Mouse (Mus musculus) heart, embryonic 11.5 days (tissue): ENCODE data around the gene Asnsd1. TPM values are rescaled to one million over a fixed set of nuclear protein-coding genes. Genes with fewer than 3 reads are reported as not detected.
A peak's percentile ranks its signal among the peaks of the same experiment; 100 is the strongest.
"Not testable (repeated sequence)": the region's sequence is repeated elsewhere in the genome, so short reads cannot be mapped to it uniquely, and the experiment has no call there.

ENCODE experiments used
- ATAC-seq: fragments of 200-750 bp; cut with Nextera tagmentation; replicated peaks from 2 replicates; pipeline ENCODE4 v1.8.0; 2017; ENCODE audit warnings: moderate library complexity; ENCODE audit not compliant: insufficient number of reproducible peaks, low FRiP score, low TSS enrichment
- H3K27ac ChIP-seq: fragments of 300-500 bp; sonication (generic); 2 replicates; pipeline ENCODE4 v1.5.1; 2014; ENCODE audit warnings: mild to moderate bottlenecking, low read depth, low read length
- H3K27me3 ChIP-seq: fragments of 300-500 bp; sonication (generic); 2 replicates; pipeline ENCODE4 v1.6.1; 2014; ENCODE audit warnings: mild to moderate bottlenecking, low read length, mixed read lengths; ENCODE audit not compliant: control insufficient read depth, insufficient read depth
- H3K36me3 ChIP-seq: fragments of 300-500 bp; sonication (generic); 2 replicates; pipeline ENCODE4 v1.6.1; 2014; ENCODE audit warnings: mild to moderate bottlenecking, low read length, moderate library complexity, mixed read lengths; ENCODE audit not compliant: control insufficient read depth, insufficient read depth
- H3K4me1 ChIP-seq: fragments of 300-500 bp; sonication (generic); 2 replicates; pipeline ENCODE4 v1.6.1; 2014; ENCODE audit warnings: low read length; ENCODE audit not compliant: control insufficient read depth, insufficient read depth
- H3K4me2 ChIP-seq: fragments of 300-500 bp; sonication (generic); 2 replicates; pipeline ENCODE4 v1.6.1; 2014; ENCODE audit warnings: mild to moderate bottlenecking, moderate library complexity
- H3K4me3 ChIP-seq: fragments of 300-500 bp; sonication (generic); 2 replicates; pipeline ENCODE4 v1.5.1; 2014; ENCODE audit warnings: low read depth, low read length
- H3K9ac ChIP-seq: fragments of 300-500 bp; sonication (generic); 2 replicates; pipeline ENCODE4 v1.6.1; 2014; ENCODE audit warnings: mild to moderate bottlenecking, low read depth, low read length, moderate library complexity
- H3K9me3 ChIP-seq: fragments of 300-500 bp; sonication (generic); replicated peaks from 2 replicates; pipeline ENCODE4 v1.6.1; 2016; ENCODE audit warnings: low read length; ENCODE audit not compliant: control insufficient read depth
- WGBS: fragments of 180-500 bp; shearing (Covaris S2); extraction: QIAGEN DNeasy Blood & Tissue Kit; methylation state at CpG from one replicate; pipeline ENCODE4 v1.1.7; 2014; ENCODE audit not compliant: insufficient replicate concordance; 5-methylcytosine and 5-hydroxymethylcytosine counted together
- polyA plus RNA-seq: library from polyadenylated mRNA; unstranded; fragments of >200 nt; fragmentation: Nextera tagmentation; extraction: Ambion mirVana; gene quantifications from 2 replicates; pipeline ENCODE4 v1.2.1, GENCODE M21; 2014

The Asnsd1 gene
- polyA plus RNA-seq, 1 experiment from 2014 or later, result 86.6 TPM

DNA sequence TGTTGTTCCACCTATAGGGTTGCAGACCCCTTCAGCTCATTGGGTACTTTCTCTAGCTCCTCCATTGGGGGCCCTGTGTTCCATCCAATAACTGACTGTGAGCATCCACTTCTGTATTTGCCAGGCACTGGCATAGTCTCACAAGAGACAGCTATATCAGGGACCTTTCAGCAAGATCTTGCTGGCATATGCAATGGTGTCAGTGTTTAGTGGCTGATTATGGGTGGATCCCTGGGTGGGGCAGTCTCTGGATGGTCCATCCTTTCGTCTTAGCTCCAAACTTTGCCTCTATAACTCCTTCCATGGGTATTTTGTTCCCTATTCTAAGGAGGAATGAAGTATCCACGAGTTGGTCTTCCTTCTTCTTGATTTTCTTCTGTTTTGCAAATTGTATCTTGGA lies 15.1 kb downstream of the Asnsd1 start:
- H3K9ac ChIP-seq, H3K27me3 ChIP-seq: not testable (repeated sequence)
- 64% methylated on average over 2 of the region's 2 CpGs for whole genome bisulfite sequencing

DNA sequence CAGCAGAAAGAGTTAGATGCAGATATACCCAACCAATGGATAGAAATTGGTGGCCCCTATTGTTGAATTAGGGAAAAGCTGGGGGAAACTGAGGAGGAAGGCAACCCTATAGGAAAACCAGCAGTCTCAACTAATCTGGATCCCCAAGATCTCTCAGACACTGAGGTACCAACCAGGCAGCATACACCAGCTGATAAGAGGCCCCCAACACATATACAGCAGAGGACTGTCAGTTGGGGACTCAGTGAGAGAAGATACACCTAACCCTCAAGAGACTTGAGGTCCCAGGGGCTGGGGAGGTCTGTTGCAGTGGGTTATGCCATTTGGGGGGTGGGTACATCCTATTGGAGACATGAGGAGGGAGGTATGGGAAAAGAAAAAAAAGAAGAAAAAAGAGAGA lies 17.1 kb downstream of the Asnsd1 start:
- Histone ChIP-seq H3K9me3 (no peaks in the 10 kb centered on the region), H3K4me1 (no peaks in the 10 kb centered on the region), H3K27me3 (no peaks in the 10 kb centered on the region), H3K9ac (no peak overlapping the region), H3K4me2 (no peak overlapping the region), H3K27ac (no peak overlapping the region), H3K36me3 (no peaks in the 10 kb centered on the region), H3K4me3 (no peak overlapping the region)
- no peak for ATAC-seq

More for the DNA sequence above, 15.1 kb downstream of the Asnsd1 start:
- not testable (repeated sequence) for H3K4me2 ChIP-seq, H3K27ac ChIP-seq, H3K4me1 ChIP-seq, ATAC-seq, H3K4me3 ChIP-seq, H3K9me3 ChIP-seq
- H3K36me3 ChIP-seq, result peaks cover 11% of the 10 kb centered on the region

DNA sequence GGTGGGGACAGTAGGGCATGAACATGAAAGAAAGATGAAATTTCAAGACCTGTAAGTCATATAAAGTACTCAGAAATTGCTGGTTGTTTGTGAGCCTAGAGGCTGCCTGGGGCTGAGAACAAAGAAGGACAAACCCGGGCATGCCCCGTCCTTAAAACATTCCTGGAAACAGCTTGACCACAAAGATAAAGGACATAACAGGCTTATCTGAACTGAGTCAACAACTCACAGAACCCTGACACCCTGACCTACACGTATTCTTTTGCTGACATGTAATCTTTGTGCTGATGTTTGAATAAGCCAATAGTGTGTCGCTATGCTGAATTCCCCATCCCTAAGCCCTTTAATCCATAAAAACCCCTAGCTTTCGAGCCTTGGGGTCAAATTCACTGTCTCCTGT lies 19.0 kb downstream of the Asnsd1 start:
- not testable (repeated sequence) for H3K4me2 ChIP-seq, H3K36me3 ChIP-seq, H3K9me3 ChIP-seq, H3K27me3 ChIP-seq, H3K27ac ChIP-seq, H3K4me1 ChIP-seq, ATAC-seq, H3K9ac ChIP-seq, H3K4me3 ChIP-seq
- 59% methylated on average over 5 of the region's 5 CpGs for whole genome bisulfite sequencing

DNA sequence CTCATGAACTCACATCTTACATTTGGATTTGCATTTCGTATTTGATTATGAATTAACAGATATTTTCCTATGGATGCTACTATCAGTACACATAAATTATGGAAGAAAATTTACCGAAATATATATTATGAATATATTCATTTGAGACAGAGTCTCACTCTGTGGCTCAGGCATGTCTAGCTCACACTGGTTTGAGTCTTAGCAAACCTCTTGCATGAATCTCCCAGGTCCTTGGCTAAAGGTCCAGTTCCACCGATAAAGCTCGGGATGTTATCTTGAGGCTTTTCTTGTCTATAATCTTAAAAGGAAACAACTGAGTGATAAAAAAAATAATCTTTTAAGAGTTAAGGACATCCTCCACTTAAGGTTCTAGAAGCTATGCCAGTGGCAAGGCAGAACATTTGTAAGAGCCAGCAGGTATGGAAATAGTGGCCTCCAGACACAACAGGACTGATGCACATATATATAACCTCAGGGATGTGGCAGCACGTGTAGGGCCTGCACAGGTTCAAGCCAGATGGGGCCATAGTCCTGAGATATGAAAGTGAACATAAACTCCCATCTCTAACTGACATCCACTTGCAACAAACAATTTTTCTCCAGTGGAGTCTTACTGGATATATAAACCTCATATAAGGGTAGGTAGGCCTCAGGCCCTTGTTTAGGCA lies 27.6 kb downstream of the Asnsd1 start:
- Histone ChIP-seq H3K4me1 (no peaks in the 10 kb centered on the region), H3K4me3 (no peak overlapping the region), H3K27ac (no peak overlapping the region), H3K9ac (no peak overlapping the region), H3K4me2 (no peak overlapping the region), H3K27me3 (no peaks in the 10 kb centered on the region), H3K9me3 (no peaks in the 10 kb centered on the region), H3K36me3 (peaks cover 2% of the 10 kb centered on the region; the same call in 1 of the 2 replicates)
- 80% methylated on average over 5 of the region's 5 CpGs for WGBS
- no peak for ATAC-seq

DNA sequence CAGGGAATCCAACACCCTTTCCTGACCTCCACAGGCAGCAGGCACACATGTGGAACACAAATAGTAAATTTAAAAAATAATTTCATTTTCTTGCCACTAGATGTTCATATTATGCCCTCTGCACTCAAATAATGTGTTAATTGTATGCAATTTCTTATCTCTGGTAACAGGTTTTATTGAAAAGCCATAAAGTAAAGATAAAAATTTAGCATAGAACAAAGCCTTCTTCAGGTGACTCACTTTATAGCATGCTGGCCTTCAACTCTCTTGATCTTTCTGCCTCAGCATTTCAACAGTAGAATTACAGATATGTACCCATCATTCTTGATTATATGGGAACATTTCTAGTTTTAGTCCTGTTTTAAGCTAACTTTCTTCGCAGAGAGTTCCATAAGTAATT lies 28.3 kb downstream of the Asnsd1 start:
- WGBS, result 96% methylated on average over 1 of the region's 1 CpGs

DNA sequence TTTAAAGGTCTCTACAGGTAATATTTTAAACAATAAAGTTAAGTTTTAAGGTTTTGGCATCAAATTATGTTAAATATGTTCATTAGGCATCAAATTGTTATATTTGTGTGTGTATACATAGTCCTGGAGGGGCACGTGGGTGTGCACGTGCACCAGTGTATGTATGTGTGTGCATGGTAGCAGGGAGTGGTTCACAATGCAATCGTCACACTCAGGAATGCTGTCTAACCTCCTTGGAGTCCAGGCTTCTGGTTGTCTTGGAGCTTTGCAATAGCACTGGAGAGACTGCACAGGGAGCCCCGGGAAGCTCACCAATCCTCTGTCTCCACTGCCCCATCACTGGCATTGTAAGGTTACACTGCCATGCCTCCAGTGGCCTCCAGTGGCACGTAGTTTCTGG lies 29.3 kb downstream of the Asnsd1 start:
- no peak for ATAC-seq
- Histone ChIP-seq H3K27me3 (no peaks in the 10 kb centered on the region), H3K4me1 (no peaks in the 10 kb centered on the region), H3K36me3 (peaks cover 6% of the 10 kb centered on the region), H3K4me3 (no peak overlapping the region), H3K4me2 (no peak overlapping the region), H3K9me3 (no peaks in the 10 kb centered on the region), H3K9ac (no peak overlapping the region), H3K27ac (no peak overlapping the region)
- WGBS, result 86% methylated on average over 5 of the region's 5 CpGs

More for the DNA sequence above, 28.3 kb downstream of the Asnsd1 start:
- no peak overlapping the region for H3K4me3 ChIP-seq
- H3K36me3 ChIP-seq, result peaks cover 4% of the 10 kb centered on the region; the same call in 1 of the 2 replicates
- H3K27me3 ChIP-seq, result no peaks in the 10 kb centered on the region
- no peak overlapping the region for H3K27ac ChIP-seq
- H3K9me3 ChIP-seq, result no peaks in the 10 kb centered on the region
- no peak overlapping the region for H3K4me2 ChIP-seq
- no peak for ATAC-seq
- H3K9ac ChIP-seq, result no peak overlapping the region
- H3K4me1 ChIP-seq, result no peaks in the 10 kb centered on the region

DNA sequence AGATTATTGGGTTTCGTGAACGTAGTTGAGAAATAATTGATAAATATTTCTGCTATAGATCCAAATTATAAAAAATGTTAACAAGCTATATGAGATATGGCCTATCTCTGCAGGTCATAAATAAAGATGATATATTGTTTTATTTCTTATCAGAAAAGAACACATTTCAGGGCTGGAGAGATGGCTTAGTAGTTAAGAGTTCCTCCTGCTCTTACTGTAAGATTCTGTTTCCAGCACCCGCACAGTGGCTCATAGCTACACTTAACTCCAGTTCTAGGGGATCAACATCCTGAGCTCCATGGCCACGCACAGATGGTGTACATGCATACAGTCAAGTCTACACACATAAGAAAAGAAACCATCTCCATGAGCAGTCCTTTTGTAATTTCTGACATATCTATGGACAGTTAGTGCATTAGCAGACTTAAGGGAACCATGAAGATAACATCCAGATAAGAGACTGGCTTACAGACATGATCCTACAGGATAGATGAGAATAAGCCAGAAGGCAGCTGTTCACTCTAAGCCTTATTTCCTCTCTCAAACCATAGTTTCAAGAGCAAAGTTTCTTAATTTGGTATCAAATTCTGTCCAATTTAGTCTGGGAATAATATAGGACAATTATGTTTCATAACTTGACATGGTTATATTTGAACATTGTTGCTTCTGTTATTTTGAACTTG lies 30.7 kb downstream of the Asnsd1 start:
- no peak overlapping the region for H3K4me3 ChIP-seq
- H3K9ac ChIP-seq, result no peak overlapping the region
- H3K4me1 ChIP-seq, result no peaks in the 10 kb centered on the region
- H3K27me3 ChIP-seq, result no peaks in the 10 kb centered on the region
- no peak overlapping the region for H3K27ac ChIP-seq
- H3K9me3 ChIP-seq, result no peaks in the 10 kb centered on the region
- no peak for ATAC-seq
- 93% methylated on average over 4 of the region's 4 CpGs for WGBS
- H3K36me3 ChIP-seq, result peaks cover 10% of the 10 kb centered on the region
- no peak overlapping the region for H3K4me2 ChIP-seq

DNA sequence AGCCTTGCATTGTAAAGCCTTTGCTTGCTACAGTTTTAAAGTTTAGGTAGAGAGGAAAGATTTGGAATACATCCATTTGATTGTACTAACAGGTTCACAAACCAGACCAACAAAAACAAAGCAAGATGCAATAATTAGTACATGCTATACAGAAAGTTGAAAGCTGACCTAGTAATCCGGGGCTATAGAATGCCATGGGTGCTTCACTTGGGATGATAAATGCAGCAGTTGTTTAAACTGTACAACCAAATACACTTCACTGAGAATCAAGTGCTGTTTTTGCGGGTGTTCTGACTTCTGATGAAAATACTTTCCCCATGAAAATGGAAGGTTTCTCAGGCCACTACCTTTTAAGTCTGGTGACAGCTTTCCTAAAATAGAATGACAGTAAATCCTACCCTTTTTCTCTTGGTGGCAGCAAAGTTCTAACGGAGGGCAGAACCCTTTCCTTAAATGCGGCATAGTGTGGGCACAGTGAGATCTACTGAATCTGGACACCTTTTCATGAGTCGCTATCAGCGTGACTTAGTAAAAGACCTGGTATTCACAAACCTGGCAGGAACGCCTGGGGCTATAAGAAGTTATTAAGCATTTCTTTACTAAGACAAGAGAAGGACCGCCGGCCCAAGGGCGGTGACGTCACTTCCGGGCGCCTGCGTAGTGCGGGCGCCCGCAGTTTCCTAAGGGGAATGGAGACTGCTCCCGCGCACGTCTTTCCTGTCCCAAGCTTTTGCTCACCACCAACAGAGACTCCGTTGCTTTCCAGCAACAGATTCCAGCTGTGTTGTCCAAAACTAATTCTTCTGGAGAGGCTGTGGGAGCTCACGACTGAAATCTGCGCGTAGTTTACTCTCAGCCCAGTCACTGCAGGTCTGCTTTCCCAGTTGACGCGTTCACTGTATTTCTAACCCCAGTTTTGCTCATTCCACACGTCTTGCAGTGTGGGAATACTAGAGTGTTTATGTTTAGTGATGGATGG lies 39.3 kb downstream of the Asnsd1 start, which contains the start of gene Osgepl1:
TSS of gene Osgepl1 (plus strand) at position 636 of the 979 bp plus-strand sequence.
- no peaks in the 10 kb centered on the region for H3K9me3 ChIP-seq
- H3K4me1 ChIP-seq, result peaks cover 3% of the 10 kb centered on the region; the same call in 1 of the 2 replicates
- peak within 1 kb of the TSS; percentile 95 for H3K9ac ChIP-seq
- H3K36me3 ChIP-seq, result peaks cover 5% of the 10 kb centered on the region; the same call in 1 of the 2 replicates
- H3K4me2 ChIP-seq, result peak within 1 kb of the TSS; percentile 69
- H3K27ac ChIP-seq, result peak within 1 kb of the TSS; percentile 91
- peak within 1 kb of the TSS; percentile 75 for H3K4me3 ChIP-seq
- 2% methylated on average over 27 of the region's 27 CpGs for WGBS
- H3K27me3 ChIP-seq, result no peaks in the 10 kb centered on the region
- peak; percentile 91 for ATAC-seq
